Mouse (Mus musculus) forebrain, embryonic 16.5 days (tissue): ENCODE results near the gene Aifm1. TPM values are rescaled to one million over a fixed set of nuclear protein-coding genes. Genes with fewer than 3 reads are reported as not detected.

ENCODE experiments used
- ATAC-seq: fragments of 200-750 bp; cut with Nextera tagmentation; 2 replicates; pipeline ENCODE4 v1.8.0; 2017; ENCODE audit warnings: mild to moderate bottlenecking, moderate library complexity
- H3K27ac ChIP-seq: fragments of 300-500 bp; sonication (generic); 2 replicates; pipeline ENCODE4 v1.5.1; 2014; ENCODE audit warnings: low read length, control low read depth
- H3K27me3 ChIP-seq: fragments of 300-500 bp; sonication (generic); replicated peaks from 2 replicates; pipeline ENCODE4 v1.6.1; 2014; ENCODE audit warnings: low read length; ENCODE audit not compliant: control insufficient read depth, insufficient read depth
- H3K36me3 ChIP-seq: fragments of 300-500 bp; sonication (generic); 2 replicates; pipeline ENCODE4 v1.6.1; 2014; ENCODE audit not compliant: control insufficient read depth, insufficient read depth
- H3K4me1 ChIP-seq: fragments of 300-500 bp; sonication (generic); replicated peaks from 2 replicates; pipeline ENCODE4 v1.6.1; 2014; ENCODE audit warnings: low read length; ENCODE audit not compliant: control insufficient read depth, insufficient read depth
- H3K4me2 ChIP-seq: fragments of 300-500 bp; sonication (generic); 2 replicates; pipeline ENCODE4 v1.6.1; 2014; ENCODE audit warnings: mild to moderate bottlenecking, low read length, control low read depth
- H3K4me3 ChIP-seq: fragments of 300-500 bp; sonication (generic); replicated peaks from 2 replicates; pipeline ENCODE4 v1.5.1; 2014; ENCODE audit warnings: mild to moderate bottlenecking, low read length, control low read depth
- H3K9ac ChIP-seq: fragments of 300-500 bp; sonication (generic); replicated peaks from 2 replicates; pipeline ENCODE4 v1.6.1; 2014; ENCODE audit warnings: low read depth, low read length, control low read depth
- H3K9me3 ChIP-seq: fragments of 300-500 bp; sonication (generic); 2 replicates; pipeline ENCODE4 v1.6.1; 2016; ENCODE audit warnings: low read length; ENCODE audit not compliant: control insufficient read depth
- WGBS: fragments of 180-500 bp; shearing (Covaris S2); extraction: QIAGEN DNeasy Blood & Tissue Kit; methylation state at CpG from one replicate; pipeline ENCODE4 v1.1.7; 2014; 5-methylcytosine and 5-hydroxymethylcytosine counted together
- polyA plus RNA-seq: library from polyadenylated mRNA; unstranded; fragments of >200 nt; fragmentation: Nextera tagmentation; extraction: Ambion mirVana; gene quantifications from 2 replicates; pipeline ENCODE4 v1.2.1, GENCODE M21; 2015

The Aifm1 gene
- 47.7 and 52.7 TPM in 2 replicates for polyA plus RNA-seq

- H3K9me3 ChIP-seq: no peaks in the 10 kb centered on the region
- peak; percentile 96 for ATAC-seq
- WGBS: 19% methylated on average over 45 of the region's 45 CpGs
- H3K27me3 ChIP-seq: no peaks in the 10 kb centered on the region
- peaks cover 3% of the 10 kb centered on the region; the same call in 1 of the 2 replicates for H3K4me1 ChIP-seq
- no peak within 1 kb of the TSS for H3K27ac ChIP-seq
- H3K4me3 ChIP-seq: peak within 1 kb of the TSS; percentile 53
- peak within 1 kb of the TSS; percentile 60 for H3K9ac ChIP-seq
- no peaks in the 10 kb centered on the region for H3K36me3 ChIP-seq
- peak within 1 kb of the TSS; percentile 59 for H3K4me2 ChIP-seq
Observed at GRCm38 (mm10) chrX:48513166-48513807, at the start of gene Aifm1. Gene Aifm1 (minus strand): TSS chrX:48513563.

GRCm38 (mm10) chrX:48532175-48532574 lies 18.8 kb upstream of the Aifm1 start:
- Histone ChIP-seq H3K4me3 (no peak overlapping the region), H3K9me3 (no peaks in the 10 kb centered on the region), H3K4me2 (no peak overlapping the region), H3K27ac (no peak overlapping the region), H3K36me3 (no peaks in the 10 kb centered on the region), H3K27me3 (no peaks in the 10 kb centered on the region), H3K4me1 (no peaks in the 10 kb centered on the region), H3K9ac (no peak overlapping the region)
- 27% methylated on average over 3 of the region's 3 CpGs for WGBS
- peak; percentile 71 for ATAC-seq

GRCm38 (mm10) chrX:48526435-48526834 lies 13.1 kb upstream of the Aifm1 start:
- Histone ChIP-seq H3K4me3 (no peak overlapping the region), H3K9me3 (no peaks in the 10 kb centered on the region), H3K4me2 (no peak overlapping the region), H3K4me1 (peaks cover 16% of the 10 kb centered on the region), H3K27me3 (no peaks in the 10 kb centered on the region), H3K27ac (no peak overlapping the region), H3K36me3 (no peaks in the 10 kb centered on the region), H3K9ac (no peak overlapping the region)
- WGBS: 73% methylated on average over 2 of the region's 3 CpGs
- ATAC-seq: no peak

GRCm38 (mm10) chrX:48525866-48526265 lies 12.5 kb upstream of the Aifm1 start:
- Histone ChIP-seq H3K9me3 (no peaks in the 10 kb centered on the region), H3K27me3 (no peaks in the 10 kb centered on the region), H3K36me3 (no peaks in the 10 kb centered on the region), H3K4me3 (no peak overlapping the region), H3K4me2 (no peak overlapping the region), H3K27ac (no peak overlapping the region), H3K4me1 (peaks cover 16% of the 10 kb centered on the region), H3K9ac (no peak overlapping the region)
- ATAC-seq: no peak
- WGBS: 70% methylated on average over 8 of the region's 8 CpGs

- no peaks in the 10 kb centered on the region for H3K9me3 ChIP-seq
- ATAC-seq: no peak
- no peak overlapping the region for H3K4me2 ChIP-seq
- no peak overlapping the region for H3K4me3 ChIP-seq
- H3K36me3 ChIP-seq: no peaks in the 10 kb centered on the region
- WGBS: 50% methylated on average over 1 of the region's 1 CpGs
- no peak overlapping the region for H3K9ac ChIP-seq
- no peak overlapping the region for H3K27ac ChIP-seq
- H3K27me3 ChIP-seq: no peaks in the 10 kb centered on the region
- peaks cover 16% of the 10 kb centered on the region for H3K4me1 ChIP-seq
Observed at GRCm38 (mm10) chrX:48525332-48525731, 12.0 kb upstream of the Aifm1 start.

- WGBS: 57% methylated on average over 3 of the region's 3 CpGs
- H3K4me2 ChIP-seq: peak overlapping the region; percentile 39
- peaks cover 16% of the 10 kb centered on the region for H3K4me1 ChIP-seq
- H3K4me3 ChIP-seq: peak overlapping the region; percentile 6; the same call in 1 of the 2 replicates
- no peaks in the 10 kb centered on the region for H3K9me3 ChIP-seq
- H3K36me3 ChIP-seq: no peaks in the 10 kb centered on the region
- no peaks in the 10 kb centered on the region for H3K27me3 ChIP-seq
- H3K9ac ChIP-seq: no peak overlapping the region
- H3K27ac ChIP-seq: no peak overlapping the region
- ATAC-seq: no peak
Observed at GRCm38 (mm10) chrX:48523512-48523911, 10.1 kb upstream of the Aifm1 start.

- Histone ChIP-seq H3K9ac (no peak overlapping the region), H3K4me1 (peaks cover 16% of the 10 kb centered on the region), H3K9me3 (no peaks in the 10 kb centered on the region), H3K36me3 (no peaks in the 10 kb centered on the region), H3K27me3 (no peaks in the 10 kb centered on the region), H3K27ac (no peak overlapping the region), H3K4me2 (peak overlapping the region; percentile 70), H3K4me3 (peak overlapping the region; percentile 22)
- ATAC-seq: no peak
- 79% methylated on average over 3 of the region's 3 CpGs for WGBS
Observed at GRCm38 (mm10) chrX:48521651-48522050, 8.3 kb upstream of the Aifm1 start.

GRCm38 (mm10) chrX:48519549-48520085 lies 6.3 kb upstream of the Aifm1 start:
- peak overlapping the region; percentile 94 for H3K27ac ChIP-seq

GRCm38 (mm10) chrX:48518808-48519548 lies 5.6 kb upstream of the Aifm1 start, which contains the start of gene Rab33a:
Gene Rab33a (plus strand): TSS chrX:48519285.
- no peaks in the 10 kb centered on the region for H3K9me3 ChIP-seq
- ATAC-seq: peak; percentile 67
- H3K4me2 ChIP-seq: peak within 1 kb of the TSS; percentile 70
- no peaks in the 10 kb centered on the region for H3K27me3 ChIP-seq
- H3K36me3 ChIP-seq: no peaks in the 10 kb centered on the region
- H3K9ac ChIP-seq: peak within 1 kb of the TSS; percentile 79
- peaks cover 16% of the 10 kb centered on the region for H3K4me1 ChIP-seq
- peak within 1 kb of the TSS; percentile 94 for H3K27ac ChIP-seq
- peak within 1 kb of the TSS; percentile 60 for H3K4me3 ChIP-seq
- 20% methylated on average over 31 of the region's 33 CpGs for WGBS

More at GRCm38 (mm10) chrX:48519549-48520085, 6.3 kb upstream of the Aifm1 start:
- ATAC-seq: peak; percentile 29; the same call in 1 of the 2 replicates
- H3K4me2 ChIP-seq: peak overlapping the region; percentile 70
- H3K27me3 ChIP-seq: no peaks in the 10 kb centered on the region
- H3K9me3 ChIP-seq: no peaks in the 10 kb centered on the region
- H3K9ac ChIP-seq: peak overlapping the region; percentile 79
- peaks cover 16% of the 10 kb centered on the region for H3K4me1 ChIP-seq
- H3K36me3 ChIP-seq: no peaks in the 10 kb centered on the region
- H3K4me3 ChIP-seq: peak overlapping the region; percentile 60
- 27% methylated on average over 20 of the region's 20 CpGs for WGBS
